Mouse (Mus musculus) bone marrow macrophage, adult 2 months (primary cell): ENCODE results near the gene Xkr7.

Source experiments
- CTCF ChIP-seq: IDR thresholded peaks from 2 replicates; pipeline ENCODE4 v1.5.1; 2012; ENCODE audit warnings: low read depth, mild to moderate bottlenecking, low read length, moderate library complexity
- POLR2A ChIP-seq: IDR thresholded peaks from 2 replicates; pipeline ENCODE4 v1.6.1; 2012; ENCODE audit warnings: mild to moderate bottlenecking, low read depth, low read length, borderline replicate concordance

GRCm38 (mm10) chr2:153014758-153015593 lies 16.7 kb upstream of the Xkr7 start, which contains the start of gene Pdrg1:
- TF ChIP-seq CTCF, result peak; percentile 62
- TF ChIP-seq POLR2A, result no peak
